Mouse (Mus musculus) cerebellum, adult 2 months (tissue): Measurements from ENCODE around the gene Ccrl2.

ENCODE experiments used
- CTCF ChIP-seq: fragments of 200-500 bp; IDR thresholded peaks from 2 replicates; pipeline ENCODE4 v1.5.1; 2011; ENCODE audit warnings: low read depth, mild to moderate bottlenecking, control low read depth, low read length, moderate library complexity, borderline replicate concordance; ENCODE audit not compliant: insufficient read depth
- POLR2A ChIP-seq: fragments of 200-500 bp; IDR thresholded peaks from 2 replicates; pipeline ENCODE4 v1.6.1; 2011; ENCODE audit warnings: low read length, control low read depth, borderline replicate concordance; ENCODE audit not compliant: insufficient read depth

DNA sequence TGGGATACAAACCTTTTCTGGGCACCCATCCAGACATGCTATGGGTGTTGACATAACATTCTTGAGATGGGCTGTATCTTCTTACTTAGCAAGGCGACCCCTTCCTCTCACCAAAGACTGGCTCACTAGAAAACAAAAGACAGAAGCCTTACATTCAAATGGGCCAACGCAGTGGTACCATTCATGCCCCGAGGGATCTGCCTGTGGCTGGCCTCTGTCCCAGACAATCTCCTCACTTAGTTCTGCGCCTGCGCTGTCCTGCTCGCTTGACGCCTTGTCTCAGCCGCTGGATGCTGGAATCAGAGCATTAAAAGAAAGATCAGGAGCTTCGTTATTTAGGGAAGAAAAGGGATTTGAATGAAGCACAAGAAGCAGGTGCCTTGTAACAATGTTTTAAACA lies 35.3 kb upstream of the Ccrl2 start:
- TF ChIP-seq POLR2A: no peak
- no peak for TF ChIP-seq CTCF
